Mouse (Mus musculus): Measurements from ENCODE around the gene Tmem91. TPM values are rescaled to one million over a fixed set of nuclear protein-coding genes. Genes with fewer than 3 reads are reported as not detected.

The Tmem91 gene
- polyA plus RNA-seq, 1 experiment: 3.7 TPM

DNA sequence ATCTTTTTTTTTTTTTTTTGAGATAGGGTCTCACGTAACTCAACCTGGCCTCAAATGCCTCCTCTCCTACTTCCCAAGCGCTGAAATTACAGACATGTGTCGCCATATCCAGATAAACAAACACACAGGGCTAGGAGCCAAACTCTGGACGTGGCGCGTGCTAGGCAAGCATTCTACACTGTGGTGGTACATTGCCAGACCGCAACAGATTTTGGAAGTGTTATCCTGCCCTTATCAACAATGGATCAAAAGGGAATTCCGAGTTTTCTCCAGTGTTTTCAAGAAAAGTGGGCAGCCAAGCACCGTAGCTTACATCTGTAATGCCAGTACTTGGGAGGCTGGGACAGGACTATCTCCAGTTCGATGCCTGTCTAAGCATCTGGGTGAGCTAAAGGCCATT is 17.2 kb downstream of the Tmem91 start:
- Histone ChIP-seq H3K4me1 (ENCODE audit: control insufficient read depth, insufficient read depth, low read length) (no peaks in the 10 kb centered on the region), H3K36me3 (ENCODE audit: control insufficient read depth, insufficient read depth, low read length, poor library complexity, severe bottlenecking) (peaks cover 14% of the 10 kb centered on the region), H3K9me3 (replicated peaks; ENCODE audit: control insufficient read depth, insufficient read depth, low read length, poor library complexity, severe bottlenecking) (no peaks in the 10 kb centered on the region), H3K27me3 (ENCODE audit: control insufficient read depth, insufficient read depth, low read length, poor library complexity, severe bottlenecking) (no peaks in the 10 kb centered on the region), H3K4me3 (ENCODE audit: low read depth, low read length) (peak overlapping the region; percentile 81), H3K27ac (ENCODE audit: insufficient read depth, low read length) (no peak overlapping the region), H3K9ac (ENCODE audit: low read depth, poor library complexity, severe bottlenecking) (peak overlapping the region; percentile 65; the same call in 1 of the 2 replicates)
- TF ChIP-seq POLR2A (IDR thresholded peaks at IDR 0.05; ENCODE audit: insufficient read depth, low read length) (no peak), CTCF (IDR thresholded peaks at IDR 0.05; ENCODE audit: low read depth, low read length) (no peak), EP300 (IDR thresholded peaks at IDR 0.05; ENCODE audit: insufficient read depth, low read depth, low read length) (no peak)

DNA sequence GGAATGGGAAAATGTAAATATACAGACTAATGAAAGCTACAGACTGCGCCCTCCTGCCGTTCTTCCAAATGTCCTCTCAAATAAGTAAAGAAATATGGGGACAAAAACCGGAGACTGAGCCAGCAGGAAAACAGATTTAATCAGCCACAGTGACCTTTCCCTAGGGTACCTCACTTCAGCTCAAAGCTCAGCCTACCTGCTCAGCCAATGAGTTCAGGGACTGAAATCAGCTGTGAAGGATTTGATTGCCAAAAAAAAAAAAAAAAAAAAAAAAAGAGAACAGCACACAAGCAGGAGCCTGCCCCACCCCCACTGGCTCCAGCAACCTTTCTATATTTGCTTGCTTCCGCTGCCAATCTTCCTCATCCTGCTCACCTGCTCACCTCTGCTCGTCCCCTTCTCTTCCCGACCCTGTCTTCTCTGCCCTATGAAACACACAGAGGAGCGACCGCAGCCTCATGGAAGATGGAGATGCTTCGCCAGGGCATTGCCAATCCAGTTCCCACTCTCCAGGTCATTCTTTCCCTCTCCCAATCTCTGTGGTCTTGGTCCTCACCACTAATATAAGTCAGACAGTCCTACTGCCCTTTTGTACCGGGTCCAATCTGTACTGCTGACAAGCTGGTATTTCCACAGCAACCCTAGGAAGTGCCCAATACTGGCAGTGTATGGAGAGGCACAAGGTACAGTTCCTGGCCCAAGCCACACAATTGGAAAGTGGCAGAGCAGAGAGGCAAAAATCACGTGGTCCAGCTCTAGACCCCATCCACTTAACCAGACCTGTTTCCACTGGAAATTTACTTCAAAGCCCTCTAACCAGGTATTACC is 19.2 kb downstream of the Tmem91 start:
- Histone ChIP-seq H3K9ac (ENCODE audit: low read depth, poor library complexity, severe bottlenecking) (peak overlapping the region; percentile 21; the same call in 1 of the 2 replicates), H3K4me3 (ENCODE audit: low read depth, low read length) (no peak overlapping the region), H3K9me3 (replicated peaks; ENCODE audit: control insufficient read depth, insufficient read depth, low read length, poor library complexity, severe bottlenecking) (no peaks in the 10 kb centered on the region), H3K4me1 (ENCODE audit: control insufficient read depth, insufficient read depth, low read length) (no peaks in the 10 kb centered on the region), H3K27ac (ENCODE audit: insufficient read depth, low read length) (peak overlapping the region; percentile 70), H3K27me3 (ENCODE audit: control insufficient read depth, insufficient read depth, low read length, poor library complexity, severe bottlenecking) (no peaks in the 10 kb centered on the region), H3K36me3 (ENCODE audit: control insufficient read depth, insufficient read depth, low read length, poor library complexity, severe bottlenecking) (no peaks in the 10 kb centered on the region; the same call in 1 of the 2 replicates)
- no peak for TF ChIP-seq POLR2A (IDR thresholded peaks at IDR 0.05; ENCODE audit: insufficient read depth, low read length)
- TF ChIP-seq EP300 (IDR thresholded peaks at IDR 0.05; ENCODE audit: insufficient read depth, low read depth, low read length): no peak
- no peak for TF ChIP-seq CTCF (IDR thresholded peaks at IDR 0.05; ENCODE audit: low read depth, low read length)

DNA sequence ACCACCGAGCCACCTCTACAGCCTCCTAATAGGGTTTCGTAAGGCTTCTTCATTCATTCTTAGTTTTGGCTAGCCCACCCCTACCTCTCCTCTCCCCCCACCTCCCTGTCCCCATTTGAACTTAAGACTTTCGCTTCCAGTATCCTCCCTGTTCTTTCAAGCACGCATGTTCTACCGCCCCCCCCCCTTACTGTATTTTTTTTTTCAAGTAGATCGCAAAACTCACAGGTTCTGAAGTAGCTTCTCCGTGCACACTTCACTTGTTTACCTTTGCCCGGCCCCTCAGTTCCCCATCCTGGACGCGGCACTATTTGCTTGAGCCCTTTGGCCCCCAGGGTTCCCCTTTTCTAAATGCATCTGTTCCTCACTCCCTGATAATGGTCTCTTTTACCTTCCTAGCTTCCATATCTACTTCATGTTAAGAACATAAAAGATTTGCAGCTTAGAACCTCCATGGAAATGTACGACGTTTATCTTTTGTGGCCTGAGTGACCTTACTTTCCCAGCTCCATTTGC is 22.7 kb downstream of the Tmem91 start:
- no peaks in the 10 kb centered on the region for H3K4me1 ChIP-seq (ENCODE audit: control insufficient read depth, insufficient read depth, low read length)
- H3K27ac ChIP-seq (ENCODE audit: insufficient read depth, low read length): no peak overlapping the region
- TF ChIP-seq CTCF (IDR thresholded peaks at IDR 0.05; ENCODE audit: low read depth, low read length) (no peak), POLR2A (IDR thresholded peaks at IDR 0.05; ENCODE audit: insufficient read depth, low read length) (no peak), EP300 (IDR thresholded peaks at IDR 0.05; ENCODE audit: insufficient read depth, low read depth, low read length) (no peak)
- no peak overlapping the region for H3K4me3 ChIP-seq (ENCODE audit: low read depth, low read length)
- no peaks in the 10 kb centered on the region for H3K36me3 ChIP-seq (ENCODE audit: control insufficient read depth, insufficient read depth, low read length, poor library complexity, severe bottlenecking)
- no peaks in the 10 kb centered on the region for H3K27me3 ChIP-seq (ENCODE audit: control insufficient read depth, insufficient read depth, low read length, poor library complexity, severe bottlenecking)
- no peak overlapping the region for H3K9ac ChIP-seq (ENCODE audit: low read depth, poor library complexity, severe bottlenecking)
- H3K9me3 ChIP-seq (replicated peaks; ENCODE audit: control insufficient read depth, insufficient read depth, low read length, poor library complexity, severe bottlenecking): no peaks in the 10 kb centered on the region

DNA sequence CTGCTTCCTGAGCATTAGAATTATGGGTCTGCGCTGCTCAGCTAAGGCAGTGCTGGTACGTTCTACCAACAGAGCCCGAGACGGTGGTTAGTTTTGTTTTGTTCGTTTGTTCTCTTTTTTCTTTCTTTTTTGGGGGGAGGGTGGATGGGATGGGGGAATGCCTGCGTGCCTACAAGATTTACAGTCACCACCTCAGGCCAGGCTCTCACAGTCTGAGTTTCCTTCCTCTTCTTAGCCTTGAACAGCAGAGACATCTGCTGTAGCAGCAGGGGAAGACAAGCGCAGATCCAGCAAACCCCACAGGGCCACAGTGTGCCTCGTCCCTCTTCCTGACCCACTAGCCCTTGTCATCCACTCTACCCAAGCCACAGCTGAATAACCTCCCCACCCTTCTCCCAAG is 23.7 kb downstream of the Tmem91 start:
- H3K36me3 ChIP-seq (ENCODE audit: control insufficient read depth, insufficient read depth, low read length, poor library complexity, severe bottlenecking): no peaks in the 10 kb centered on the region
- no peak for TF ChIP-seq EP300 (IDR thresholded peaks at IDR 0.05; ENCODE audit: insufficient read depth, low read depth, low read length)
- TF ChIP-seq CTCF (IDR thresholded peaks at IDR 0.05; ENCODE audit: low read depth, low read length): no peak
- no peaks in the 10 kb centered on the region for H3K9me3 ChIP-seq (replicated peaks; ENCODE audit: control insufficient read depth, insufficient read depth, low read length, poor library complexity, severe bottlenecking)
- H3K27me3 ChIP-seq (ENCODE audit: control insufficient read depth, insufficient read depth, low read length, poor library complexity, severe bottlenecking): no peaks in the 10 kb centered on the region
- H3K4me1 ChIP-seq (ENCODE audit: control insufficient read depth, insufficient read depth, low read length): no peaks in the 10 kb centered on the region
- no peak overlapping the region for H3K27ac ChIP-seq (ENCODE audit: insufficient read depth, low read length)
- H3K4me3 ChIP-seq (ENCODE audit: low read depth, low read length): no peak overlapping the region
- H3K9ac ChIP-seq (ENCODE audit: low read depth, poor library complexity, severe bottlenecking): no peak overlapping the region

DNA sequence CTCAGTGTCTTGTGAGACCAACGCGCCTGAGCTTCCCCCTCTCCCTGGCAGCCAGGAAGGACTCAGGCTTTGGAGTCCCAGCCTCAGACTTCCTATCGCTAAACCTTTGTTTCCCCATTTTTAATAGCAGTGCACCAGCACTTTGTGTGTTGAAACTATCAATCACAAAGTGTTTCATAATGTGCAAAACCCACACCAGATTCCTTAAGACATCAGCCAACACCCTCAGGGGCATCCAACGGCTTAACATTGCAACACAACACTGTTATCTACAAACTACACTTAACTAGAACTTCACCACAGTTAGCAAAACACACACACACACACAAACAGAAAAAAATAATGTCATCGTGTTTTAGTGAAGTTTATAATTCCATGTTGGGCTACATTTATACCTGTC is 25.1 kb downstream of the Tmem91 start:
- Histone ChIP-seq H3K36me3 (ENCODE audit: control insufficient read depth, insufficient read depth, low read length, poor library complexity, severe bottlenecking) (no peaks in the 10 kb centered on the region), H3K27ac (ENCODE audit: insufficient read depth, low read length) (no peak overlapping the region), H3K4me1 (ENCODE audit: control insufficient read depth, insufficient read depth, low read length) (no peaks in the 10 kb centered on the region), H3K9me3 (replicated peaks; ENCODE audit: control insufficient read depth, insufficient read depth, low read length, poor library complexity, severe bottlenecking) (no peaks in the 10 kb centered on the region), H3K9ac (ENCODE audit: low read depth, poor library complexity, severe bottlenecking) (no peak overlapping the region), H3K4me3 (ENCODE audit: low read depth, low read length) (no peak overlapping the region), H3K27me3 (ENCODE audit: control insufficient read depth, insufficient read depth, low read length, poor library complexity, severe bottlenecking) (no peaks in the 10 kb centered on the region)
- TF ChIP-seq POLR2A (IDR thresholded peaks at IDR 0.05; ENCODE audit: insufficient read depth, low read length): no peak
- TF ChIP-seq EP300 (IDR thresholded peaks at IDR 0.05; ENCODE audit: insufficient read depth, low read depth, low read length): no peak
- TF ChIP-seq CTCF (IDR thresholded peaks at IDR 0.05; ENCODE audit: low read depth, low read length): no peak

DNA sequence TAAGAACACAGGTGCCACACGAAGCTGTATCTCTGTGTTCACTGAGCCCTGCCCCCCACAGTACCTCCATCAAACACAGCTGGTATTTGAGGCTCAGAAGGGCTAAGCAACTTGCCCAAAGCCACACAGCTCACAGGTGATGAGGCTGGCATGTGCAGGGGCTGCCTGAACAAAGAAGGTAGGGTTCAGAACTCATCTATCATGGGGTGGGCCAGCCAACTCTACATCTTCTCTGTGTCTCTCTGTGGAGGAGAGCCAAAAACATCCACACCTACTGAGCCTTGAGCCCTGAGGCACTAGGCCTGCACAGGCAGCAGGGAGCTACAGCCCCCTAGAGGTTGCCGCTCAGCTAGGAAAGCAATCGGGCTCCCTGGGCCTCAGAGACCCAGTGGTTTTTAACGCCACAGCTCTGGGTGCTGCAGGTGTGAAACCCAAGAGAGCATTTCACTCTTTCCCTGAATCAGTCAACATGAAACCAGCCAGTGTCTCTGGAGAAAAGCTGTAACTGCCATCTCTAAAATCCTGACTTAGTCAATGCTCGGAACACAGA is 27.3 kb downstream of the Tmem91 start:
- Histone ChIP-seq H3K36me3 (ENCODE audit: control insufficient read depth, insufficient read depth, low read length, poor library complexity, severe bottlenecking) (no peaks in the 10 kb centered on the region), H3K9me3 (replicated peaks; ENCODE audit: control insufficient read depth, insufficient read depth, low read length, poor library complexity, severe bottlenecking) (no peaks in the 10 kb centered on the region), H3K27me3 (ENCODE audit: control insufficient read depth, insufficient read depth, low read length, poor library complexity, severe bottlenecking) (no peaks in the 10 kb centered on the region), H3K27ac (ENCODE audit: insufficient read depth, low read length) (no peak overlapping the region), H3K4me1 (ENCODE audit: control insufficient read depth, insufficient read depth, low read length) (peaks cover 2% of the 10 kb centered on the region), H3K4me3 (ENCODE audit: low read depth, low read length) (no peak overlapping the region), H3K9ac (ENCODE audit: low read depth, poor library complexity, severe bottlenecking) (no peak overlapping the region)
- TF ChIP-seq CTCF (IDR thresholded peaks at IDR 0.05; ENCODE audit: low read depth, low read length) (peak; percentile 62), POLR2A (IDR thresholded peaks at IDR 0.05; ENCODE audit: insufficient read depth, low read length) (no peak)
